Mouse (Mus musculus) bone marrow, adult 2 months (tissue): ENCODE data around the gene 1700123O20Rik. TPM values are rescaled to one million over a fixed set of nuclear protein-coding genes. Genes with fewer than 3 reads are reported as not detected.
A peak's percentile ranks its signal among the peaks of the same experiment; 100 is the strongest.

Experiments used
- H3K27ac ChIP-seq: fragments of 200-500 bp; 2 replicates; pipeline ENCODE4 v1.5.1; 2012; ENCODE audit warnings: low read depth, mild to moderate bottlenecking, control low read depth, inconsistent platforms, low read length; ENCODE audit not compliant: control insufficient read depth, poor library complexity, insufficient read depth
- H3K4me1 ChIP-seq: fragments of 200-500 bp; 2 replicates; pipeline ENCODE4 v1.6.1; 2011; ENCODE audit warnings: low read length; ENCODE audit not compliant: control insufficient read depth, insufficient read depth
- H3K4me3 ChIP-seq: fragments of 200-500 bp; replicated peaks from 2 replicates; pipeline ENCODE3; 2011; ENCODE audit warnings: mild to moderate bottlenecking, low read depth, low read length, control low read depth; ENCODE audit not compliant: control insufficient read depth
- CTCF ChIP-seq: fragments of 200-500 bp; IDR thresholded peaks from 2 replicates; pipeline ENCODE4 v1.5.1; 2011; ENCODE audit warnings: low read length, control low read depth; ENCODE audit not compliant: control insufficient read depth, insufficient read depth
- POLR2A ChIP-seq: fragments of 200-500 bp; IDR thresholded peaks from 2 replicates; pipeline ENCODE4 v1.6.1; 2011; ENCODE audit warnings: low read depth, mild to moderate bottlenecking, control low read depth, low read length, borderline replicate concordance; ENCODE audit not compliant: control insufficient read depth
- WGBS: fragments of 180-500 bp; shearing (Covaris S2); methylation state at CpG from one replicate; pipeline ENCODE4 v1.1.7; 2018; 5-methylcytosine and 5-hydroxymethylcytosine counted together
- polyA plus RNA-seq: library from polyadenylated mRNA; stranded (reverse); fragments of >200 nt; gene quantifications from 2 replicates; pipeline ENCODE4 v1.2.4, GENCODE M21; 2011; ENCODE audit warnings: low replicate concordance; ENCODE audit not compliant: missing spikeins, insufficient read depth, insufficient read length

1700123O20Rik gene
- 14.8 and 35.0 TPM in 2 replicates for polyA plus RNA-seq

DNA sequence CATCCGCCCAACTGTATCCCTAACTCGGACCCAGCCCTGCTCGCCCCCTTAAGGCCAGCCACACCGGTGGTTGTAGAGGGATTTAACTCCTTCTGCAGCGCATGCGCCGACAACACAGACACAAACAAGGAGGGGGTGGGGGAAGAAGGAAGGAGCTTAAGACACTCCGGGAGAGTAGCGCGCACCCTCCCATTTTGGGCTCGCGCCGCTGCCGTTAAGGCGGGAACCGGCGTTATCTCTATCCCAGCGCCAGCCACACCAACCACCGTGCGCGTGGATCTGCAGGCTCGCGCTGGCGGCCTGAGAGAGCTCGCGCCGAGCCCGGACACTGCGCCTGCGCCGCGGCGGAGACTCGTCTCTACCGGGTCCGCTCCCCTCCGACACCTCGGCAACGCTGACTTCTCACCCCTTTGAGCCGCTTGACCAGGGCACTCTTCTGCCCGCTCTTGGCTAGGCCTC lies at the start of gene 1700123O20Rik:
Gene 1700123O20Rik (plus strand): TSS at position 154 of the 459 bp plus-strand sequence.
- H3K27ac ChIP-seq = peak within 1 kb of the TSS; percentile 97
- peak within 1 kb of the TSS; percentile 86 for H3K4me3 ChIP-seq
- WGBS = under 1% methylated on average over 41 of the region's 41 CpGs
- no peaks in the 10 kb centered on the region for H3K4me1 ChIP-seq
- TF ChIP-seq CTCF = peak; percentile 25; the same call in 1 of the 2 replicates
- no peak; the same call in 1 of the 2 replicates for TF ChIP-seq POLR2A

DNA sequence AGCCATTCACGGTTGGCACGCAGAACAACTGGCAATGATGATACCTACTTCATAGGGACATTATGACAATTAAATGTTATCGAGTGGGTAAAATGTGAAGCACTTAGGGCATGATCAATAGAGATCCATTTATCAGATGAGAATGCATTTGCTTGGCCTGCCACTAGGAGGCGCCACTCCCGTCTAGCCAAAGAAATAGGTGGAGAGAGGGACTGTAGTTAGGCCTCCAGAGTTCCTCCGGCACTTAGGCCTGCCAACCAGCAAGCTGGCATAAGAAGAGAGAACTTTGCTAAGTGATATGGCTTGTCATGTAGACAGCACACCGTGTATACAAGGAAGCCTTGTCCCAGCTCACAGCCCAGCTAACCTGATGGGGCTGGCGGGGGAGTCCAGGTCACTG lies 49.1 kb upstream of the 1700123O20Rik start:
- Histone ChIP-seq H3K4me3 (no peak overlapping the region), H3K27ac (no peak overlapping the region), H3K4me1 (peaks cover 2% of the 10 kb centered on the region; the same call in 1 of the 2 replicates)
- TF ChIP-seq POLR2A = no peak
- peak; percentile 88 for TF ChIP-seq CTCF
- 50% methylated on average over 8 of the region's 8 CpGs for WGBS

DNA sequence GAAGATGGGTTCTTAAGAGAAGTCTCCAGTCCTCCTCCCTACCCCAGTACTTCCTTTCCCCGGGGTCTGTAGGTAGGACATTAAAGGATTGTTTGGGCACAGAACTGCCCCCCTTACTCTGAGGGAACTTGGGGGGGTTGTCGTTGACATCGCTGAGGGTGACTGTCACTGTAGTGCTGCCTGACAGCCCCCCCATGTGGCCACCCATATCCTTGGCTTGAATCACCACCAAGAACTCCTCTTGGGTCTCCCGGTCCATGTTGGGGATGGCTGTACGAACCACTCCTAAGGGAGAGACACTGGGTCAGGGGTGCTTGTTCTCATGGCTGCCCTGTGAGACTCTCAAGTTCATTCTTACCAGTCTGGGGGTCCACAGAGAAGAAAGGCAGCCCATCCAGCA lies 47.8 kb upstream of the 1700123O20Rik start:
- peaks cover 2% of the 10 kb centered on the region; the same call in 1 of the 2 replicates for H3K4me1 ChIP-seq
- 66% methylated on average over 5 of the region's 5 CpGs for whole genome bisulfite sequencing
- TF ChIP-seq POLR2A (no peak), CTCF (no peak)
- H3K4me3 ChIP-seq = no peak overlapping the region
- H3K27ac ChIP-seq = no peak overlapping the region

DNA sequence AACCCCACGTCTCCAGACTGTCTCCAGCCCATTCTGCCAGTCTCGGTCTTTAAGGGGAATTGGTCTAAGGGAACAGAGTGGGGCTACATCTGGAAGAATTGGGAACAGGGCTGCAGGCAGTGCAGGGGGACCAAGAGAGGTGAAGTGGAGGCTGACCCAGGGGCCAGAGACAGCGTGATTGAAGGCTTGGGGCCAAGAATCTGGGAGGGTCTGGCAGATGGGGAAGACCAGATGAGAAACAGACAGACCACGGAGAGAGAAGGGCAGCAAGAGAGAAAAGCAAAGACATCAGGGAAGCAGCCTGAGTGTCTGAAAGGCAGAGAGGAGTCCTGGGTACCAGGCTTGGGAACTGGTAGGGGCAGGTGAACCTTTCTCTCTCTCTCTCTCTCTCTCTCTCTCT lies 45.9 kb upstream of the 1700123O20Rik start:
- no peak overlapping the region for H3K27ac ChIP-seq
- peaks cover 2% of the 10 kb centered on the region; the same call in 1 of the 2 replicates for H3K4me1 ChIP-seq
- TF ChIP-seq POLR2A (no peak), CTCF (no peak)
- no peak overlapping the region for H3K4me3 ChIP-seq
- WGBS = 57% methylated on average over 4 of the region's 4 CpGs

DNA sequence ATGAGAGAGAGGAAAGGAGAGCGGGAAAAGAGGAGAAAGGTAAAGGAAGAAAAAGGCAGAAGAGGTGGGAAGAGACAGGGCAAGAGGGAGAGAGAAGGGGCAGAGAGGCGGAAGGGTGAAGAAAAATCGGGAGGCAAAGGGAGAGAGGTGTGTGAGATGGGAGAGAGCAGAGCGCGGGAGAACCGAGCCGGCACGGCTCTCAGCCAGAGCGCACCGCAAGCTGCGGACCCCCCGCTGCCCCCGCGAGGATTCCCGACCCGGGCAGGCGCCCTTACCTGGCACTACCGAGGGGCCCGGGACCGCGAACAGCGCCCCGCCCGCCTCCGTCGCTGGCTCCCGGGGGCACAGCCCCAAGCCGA lies 45.1 kb upstream of the 1700123O20Rik start, which contains the start of gene Gm17606:
Gene Gm17606 (plus strand): TSS at position 7 of the 359 bp plus-strand sequence.
- H3K4me3 ChIP-seq = peak within 1 kb of the TSS; percentile 93
- WGBS = under 1% methylated on average over 28 of the region's 28 CpGs
- no peak within 1 kb of the TSS; the same call in 1 of the 2 replicates for H3K27ac ChIP-seq
- no peak for TF ChIP-seq POLR2A
- no peak for TF ChIP-seq CTCF
- H3K4me1 ChIP-seq = peaks cover 2% of the 10 kb centered on the region; the same call in 1 of the 2 replicates

DNA sequence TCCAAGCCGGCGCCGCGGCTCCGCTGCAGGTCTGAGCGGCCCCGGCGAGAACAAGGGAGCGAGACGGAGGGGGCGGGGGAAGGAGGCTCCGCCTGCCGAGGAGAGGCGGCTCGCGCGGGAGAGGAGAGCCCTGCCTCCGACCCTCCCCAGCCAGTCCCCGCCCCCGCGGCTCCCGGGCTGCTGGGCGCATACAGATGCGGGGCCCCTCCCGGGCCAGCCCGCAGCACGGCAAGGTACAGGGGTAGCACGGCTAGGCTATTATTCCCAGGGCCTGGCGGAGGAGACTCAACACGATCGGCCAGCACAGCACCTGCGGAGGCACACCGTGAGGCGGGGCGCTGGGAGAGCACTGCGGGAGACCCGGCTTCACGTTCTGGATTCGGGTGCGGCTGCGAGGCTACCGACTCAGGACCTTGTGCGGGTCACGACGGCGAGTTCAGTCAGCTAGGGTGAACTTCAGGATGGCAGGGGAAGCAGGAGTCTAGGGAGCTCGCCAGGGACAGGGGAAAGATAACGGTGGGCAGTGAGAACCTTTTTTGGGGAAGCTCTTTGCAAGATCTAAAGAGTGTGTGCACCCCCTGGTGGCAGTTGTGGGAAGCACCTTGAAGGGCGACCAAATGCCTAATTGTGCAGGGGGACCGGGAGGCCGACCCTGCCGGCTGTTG lies 44.6 kb upstream of the 1700123O20Rik start, which contains the start of gene Cdh24:
Gene Cdh24 (minus strand): TSS at position 60 of the 665 bp plus-strand sequence.
- H3K4me1 ChIP-seq = peaks cover 2% of the 10 kb centered on the region; the same call in 1 of the 2 replicates
- H3K4me3 ChIP-seq = peak within 1 kb of the TSS; percentile 93
- WGBS = under 1% methylated on average over 52 of the region's 52 CpGs
- no peak within 1 kb of the TSS; the same call in 1 of the 2 replicates for H3K27ac ChIP-seq
- TF ChIP-seq POLR2A (no peak), CTCF (peak; percentile 88)

DNA sequence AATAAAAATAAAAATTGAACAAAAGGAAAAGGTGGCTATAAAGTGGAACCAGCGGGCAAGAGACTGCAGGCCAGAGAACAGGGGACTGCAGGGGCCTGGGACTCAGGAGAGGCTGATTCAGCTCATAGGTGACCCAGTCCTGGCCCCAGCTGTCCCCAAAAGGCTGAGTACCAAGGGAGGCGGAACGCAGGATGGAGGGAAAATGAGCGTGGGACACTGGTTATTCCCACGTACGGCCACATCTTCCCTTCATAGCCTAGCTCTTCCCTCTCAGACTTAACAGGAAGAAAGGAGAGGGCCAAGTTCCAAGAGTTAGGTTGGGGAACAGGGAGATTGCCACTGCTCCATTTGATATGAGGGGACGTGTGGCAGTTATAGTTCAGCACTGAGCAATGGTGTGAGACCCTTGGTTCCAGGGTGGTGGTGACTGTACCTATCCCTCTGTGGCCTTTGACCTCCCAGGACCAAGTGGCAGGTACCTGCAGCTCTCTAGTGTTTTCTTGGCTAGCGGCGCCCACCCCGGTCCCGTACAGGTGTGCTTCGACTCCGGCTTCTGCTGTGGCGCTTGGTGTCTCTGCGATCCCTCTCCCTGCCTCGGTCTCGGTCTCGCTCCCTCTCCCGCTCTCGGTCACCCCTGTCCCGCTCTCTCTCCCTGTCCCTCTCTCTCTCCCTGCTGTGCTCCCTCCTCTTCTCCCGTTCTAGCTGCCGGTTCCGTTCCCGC lies 43.6 kb upstream of the 1700123O20Rik start:
- peaks cover 2% of the 10 kb centered on the region; the same call in 1 of the 2 replicates for H3K4me1 ChIP-seq
- H3K27ac ChIP-seq = no peak overlapping the region
- H3K4me3 ChIP-seq = no peak overlapping the region
- no peak for TF ChIP-seq POLR2A
- TF ChIP-seq CTCF = no peak
- 92% methylated on average over 25 of the region's 25 CpGs for WGBS

DNA sequence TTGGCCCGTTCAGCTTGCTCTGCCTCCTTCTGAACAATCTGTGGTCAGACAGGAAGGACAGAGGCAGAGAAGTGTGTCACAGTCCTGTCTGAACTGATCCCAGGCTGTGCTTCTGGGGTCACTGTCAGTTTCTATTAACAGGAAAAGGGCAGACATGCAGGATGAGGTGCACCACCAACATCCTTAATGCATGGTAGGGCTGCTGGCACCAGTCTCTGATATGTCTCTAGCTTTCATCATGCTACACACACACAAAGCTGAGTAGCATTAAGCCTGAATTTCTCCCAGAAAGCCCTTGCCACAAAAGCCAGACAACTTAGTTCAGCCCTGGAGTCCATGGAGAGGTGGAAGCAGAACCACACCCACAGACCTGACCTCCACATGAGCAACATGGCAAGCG lies 43.0 kb upstream of the 1700123O20Rik start:
- TF ChIP-seq CTCF (no peak), POLR2A (no peak)
- H3K4me3 ChIP-seq = no peak overlapping the region
- H3K27ac ChIP-seq = no peak overlapping the region
- H3K4me1 ChIP-seq = peaks cover 2% of the 10 kb centered on the region; the same call in 1 of the 2 replicates
- 85% methylated on average over 2 of the region's 2 CpGs for WGBS
